Mouse (Mus musculus): Measurements from ENCODE around the gene Htr1f. TPM values are rescaled to one million over a fixed set of nuclear protein-coding genes. Genes with fewer than 3 reads are reported as not detected.

Htr1f gene
- polyA plus RNA-seq (2017; shearing (Covaris generic)), result not detected

DNA sequence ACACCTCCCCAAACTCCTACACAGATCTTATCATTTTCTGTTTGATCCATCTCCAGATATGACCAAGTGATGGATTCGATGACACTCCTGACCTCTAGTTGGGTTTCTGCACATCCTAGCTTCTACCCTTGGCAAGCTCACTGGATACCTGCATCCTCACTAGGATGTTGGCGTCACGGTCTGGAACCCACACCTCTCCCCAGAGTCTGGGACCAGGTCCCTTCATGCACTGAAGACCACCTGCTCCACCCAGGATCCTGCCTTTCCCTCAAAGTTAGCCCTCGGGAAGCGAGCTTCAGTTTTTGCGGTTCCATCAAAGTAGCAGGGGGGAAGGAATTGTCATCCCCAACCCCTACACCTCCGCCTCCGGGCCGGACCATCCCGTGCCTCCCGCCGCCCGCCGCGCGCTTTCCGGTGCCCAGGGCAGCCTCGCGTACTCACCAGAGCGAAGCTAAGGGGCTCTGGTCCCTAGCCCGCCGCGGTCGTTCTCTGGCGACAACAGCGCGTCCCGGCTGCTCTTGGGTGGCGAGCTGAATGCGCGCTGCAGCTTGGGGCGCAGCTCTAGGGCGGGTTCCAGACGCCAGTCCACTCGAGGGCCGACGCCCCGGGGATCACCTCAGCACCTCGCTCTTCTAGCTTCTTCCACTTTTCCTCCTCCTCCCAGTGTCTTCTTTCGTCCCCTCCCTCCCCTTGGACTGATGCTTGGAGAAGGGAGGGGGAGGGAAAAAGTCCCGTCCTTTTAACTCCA, at the start of gene Htr1f:
Gene Htr1f, minus strand, starts transcription at position 671 of the 748 bp plus-strand sequence.

Measured in activated CD4-positive, CD25-positive, alpha-beta regulatory T cell (primary cell).